Mouse (Mus musculus) lung, adult 2 months (tissue): ENCODE data around the gene Kansl3.

Source experiments
- CTCF ChIP-seq: fragments of 200-500 bp; IDR thresholded peaks from 2 replicates; pipeline ENCODE4 v1.5.1; 2011; ENCODE audit warnings: mild to moderate bottlenecking, low read length, control low read depth; ENCODE audit not compliant: insufficient read depth
- POLR2A ChIP-seq: fragments of 200-500 bp; IDR thresholded peaks from 2 replicates; pipeline ENCODE4 v1.6.1; 2011; ENCODE audit warnings: low read depth, mild to moderate bottlenecking, control low read depth, low read length, borderline replicate concordance; ENCODE audit errors: extremely low read depth

DNA sequence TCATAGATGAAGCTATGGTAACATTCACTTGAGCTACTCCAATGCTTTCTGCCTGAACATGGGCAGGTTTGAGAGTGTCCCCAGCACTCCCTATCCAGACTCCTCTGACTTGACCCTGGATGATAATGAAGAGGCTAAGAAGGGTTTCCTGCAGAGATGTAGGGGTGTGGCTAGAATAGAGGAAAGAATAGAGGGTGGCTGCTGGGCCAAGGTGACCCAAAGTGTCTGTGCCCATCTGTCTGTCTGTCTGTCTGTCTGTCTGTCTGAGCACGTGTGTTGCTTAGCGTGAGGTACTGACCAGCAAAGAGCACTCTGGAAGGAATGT lies 53.2 kb downstream of the Kansl3 start:
- TF ChIP-seq CTCF (no peak), POLR2A (no peak)
